Mouse (Mus musculus): ENCODE measurements around the gene Klhl36.

Klhl36 gene

DNA sequence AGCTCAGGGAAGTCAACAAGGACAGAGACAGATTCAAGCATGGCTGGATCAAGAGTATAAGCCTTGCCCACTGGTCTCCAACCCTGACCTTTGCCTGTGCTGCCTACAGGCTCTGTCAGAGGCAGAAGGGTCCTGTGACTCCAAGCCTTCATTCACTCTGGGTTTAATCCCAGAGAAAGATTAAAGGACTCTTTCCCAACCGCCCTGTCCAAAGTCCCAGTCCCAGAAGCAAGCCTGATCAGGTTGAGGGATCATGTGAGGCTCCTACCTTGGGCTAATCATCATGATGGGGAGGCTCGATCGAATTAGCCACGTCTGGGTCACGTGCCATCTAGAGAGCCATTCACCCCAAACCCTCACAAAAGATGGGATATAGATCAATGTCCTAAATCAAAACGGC, 27.4 kb upstream of the Klhl36 start:
- in situ Hi-C loops (cut with MboI, MseI): loop anchor here (10.0 kb wide), 1 partner anchor 1750 kb away; no protein-coding TSS in a partner anchor

GRCm38 (mm10) chr8:119835270-119835669, 26.8 kb upstream of the Klhl36 start:
- in situ Hi-C loops (cut with MboI, MseI): loop anchor here (10.0 kb wide), 1 partner anchor 1750 kb away; no protein-coding TSS in a partner anchor

GRCm38 (mm10) chr8:119836831-119837230, 25.2 kb upstream of the Klhl36 start:
- in situ Hi-C loops (cut with MboI, MseI): loop anchor here (10.0 kb wide), 1 partner anchor 1748 kb away; no protein-coding TSS in a partner anchor

DNA sequence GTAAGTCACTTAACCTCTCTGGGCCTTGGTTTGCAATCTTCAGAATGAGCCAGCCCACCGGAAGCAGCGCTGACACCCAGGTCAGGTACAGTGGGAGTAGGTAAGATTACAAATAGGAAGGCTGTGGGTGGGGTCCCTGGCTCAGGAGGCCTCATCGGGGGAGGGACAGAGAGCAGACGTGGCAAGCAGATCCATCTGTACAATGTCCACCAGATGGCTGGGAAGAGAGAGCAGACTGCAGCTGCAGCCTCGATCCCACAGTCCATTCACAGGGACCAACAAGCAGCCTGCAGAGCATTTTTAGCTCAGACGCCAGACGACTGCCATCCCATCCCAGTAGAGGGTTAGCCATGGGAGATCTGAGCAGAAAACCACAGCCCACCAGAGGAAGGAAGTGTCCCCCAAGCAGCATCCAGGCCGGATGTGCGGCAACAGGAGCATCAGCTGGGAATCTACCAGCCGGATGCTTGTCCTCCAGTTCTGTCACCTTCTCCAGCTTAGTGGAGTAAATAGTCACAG, 24.5 kb upstream of the Klhl36 start:
- in situ Hi-C loops (cut with MboI, MseI): loop anchor here (10.0 kb wide), 1 partner anchor 1747 kb away; no protein-coding TSS in a partner anchor

GRCm38 (mm10) chr8:119838100-119838982, 23.7 kb upstream of the Klhl36 start:
- in situ Hi-C loops (cut with MboI, MseI): loop anchor here (10.0 kb wide), 1 partner anchor 1746 kb away; no protein-coding TSS in a partner anchor

GRCm38 (mm10) chr8:119838983-119839340, 23.1 kb upstream of the Klhl36 start:
- in situ Hi-C loops (cut with MboI, MseI): loop anchor here (10.0 kb wide), 1 partner anchor 1746 kb away; no protein-coding TSS in a partner anchor

DNA sequence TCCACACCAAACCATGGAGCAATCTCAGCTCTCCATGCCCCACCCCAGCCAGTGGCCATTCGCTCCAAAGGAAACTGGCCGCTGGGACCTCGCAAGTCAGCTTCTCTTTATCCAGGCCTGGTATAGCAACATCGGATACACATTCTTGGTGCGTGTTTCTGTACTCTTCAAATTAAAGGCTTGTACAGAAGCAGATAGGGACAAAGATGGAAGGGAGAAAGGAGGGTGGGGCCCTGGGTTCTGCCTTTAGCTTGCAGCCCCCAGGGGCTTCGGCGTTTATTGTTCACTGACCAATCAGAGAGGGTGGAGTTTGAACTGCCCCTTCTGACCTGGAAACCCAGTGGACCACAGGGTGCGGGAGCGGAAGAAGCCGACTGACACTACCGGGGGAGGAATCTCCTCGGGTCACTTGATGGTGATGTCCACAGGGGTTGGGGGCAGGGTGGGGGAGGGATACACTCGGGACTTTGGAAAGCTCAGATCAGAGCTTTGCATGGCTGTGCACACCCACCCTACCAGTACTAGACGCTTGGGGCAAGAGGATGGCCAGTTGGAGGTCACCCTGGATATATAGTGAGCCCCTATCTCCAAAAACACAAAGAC, 22.5 kb upstream of the Klhl36 start:
- in situ Hi-C loops (cut with MboI, MseI): loop anchor here (5.0 to 10.0 kb wide), 2 partner anchors 57 to 1745 kb away; no protein-coding TSS in a partner anchor

DNA sequence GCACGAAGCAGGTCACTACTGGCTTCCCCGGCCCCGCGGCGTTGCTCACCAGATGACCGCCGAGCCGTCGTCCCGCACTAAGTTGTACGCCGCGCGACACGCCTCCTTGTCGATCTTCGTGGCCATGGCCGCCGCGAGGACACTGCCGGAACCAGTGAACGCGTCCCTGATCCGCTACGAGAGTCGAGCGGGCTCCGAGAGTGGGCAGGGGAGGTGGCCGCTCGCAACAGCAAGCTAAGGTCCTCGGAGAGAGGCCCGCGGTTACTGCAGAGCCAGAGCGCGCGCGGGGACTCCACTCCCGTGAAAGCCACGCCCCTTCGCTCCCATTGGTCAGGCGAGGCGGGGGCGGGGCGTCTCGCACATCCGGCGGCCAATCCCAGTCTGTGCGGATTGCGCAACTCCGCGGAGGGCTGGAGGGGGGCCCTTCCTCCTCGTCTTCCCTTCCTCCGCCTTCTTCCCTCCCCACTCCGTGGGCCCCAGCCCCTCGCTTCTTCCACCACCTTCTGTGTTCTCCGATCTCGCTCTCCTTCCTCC, 21.7 kb upstream of the Klhl36 start, which contains the start of gene Cotl1:
Gene Cotl1 (minus strand): TSS at position 270 of the 534 bp plus-strand sequence.
- in situ Hi-C loops (cut with MboI, MseI): loop anchor here (5.0 kb wide), 1 partner anchor 58 kb away; no protein-coding TSS in a partner anchor

DNA sequence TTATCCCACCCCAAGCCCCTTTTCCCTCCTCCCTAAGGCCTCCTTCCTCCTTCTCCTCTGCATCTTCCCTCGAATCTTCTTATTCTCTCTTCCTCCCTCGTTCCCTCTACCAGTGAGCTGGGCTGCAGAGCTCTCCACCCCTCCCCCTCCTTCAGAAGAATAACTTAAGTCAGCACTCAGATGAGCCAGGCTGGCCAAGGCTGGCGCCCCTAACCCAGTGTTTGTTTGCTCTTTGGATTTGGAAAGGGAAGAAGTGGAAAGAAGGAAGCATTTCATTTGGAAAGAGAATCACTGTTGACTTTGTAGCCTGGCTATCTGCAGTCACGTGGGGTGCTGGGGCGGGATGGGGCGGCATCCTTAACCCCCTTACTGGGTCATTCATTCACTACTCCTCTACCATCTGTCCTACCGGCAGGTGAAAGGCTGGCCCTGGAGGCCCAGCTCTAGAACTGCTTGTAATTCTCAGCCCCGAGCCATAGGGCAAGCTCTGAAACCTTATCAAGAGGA, 21.1 kb upstream of the Klhl36 start:
- in situ Hi-C loops (cut with MboI, MseI): loop anchor here (5.0 kb wide), 1 partner anchor 59 kb away; no protein-coding TSS in a partner anchor

DNA sequence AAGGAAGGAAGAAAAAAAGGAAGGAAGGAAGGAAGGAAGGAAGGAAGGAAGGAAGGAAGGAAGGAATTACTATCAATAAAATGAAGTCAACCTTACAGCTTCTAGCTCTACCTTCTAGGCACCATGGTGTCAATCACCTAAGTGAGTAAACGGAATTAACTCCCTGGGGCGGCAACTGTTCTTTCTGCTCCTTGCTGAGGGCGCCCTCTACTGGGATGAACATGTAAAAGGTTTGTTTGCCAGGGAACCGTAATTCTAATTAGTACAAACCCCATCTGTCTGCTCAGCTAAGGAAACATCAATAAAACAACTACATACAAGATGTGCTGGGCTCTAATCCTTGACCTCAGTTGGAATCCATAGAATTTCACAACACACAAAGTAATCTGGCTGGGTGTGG, 18.6 kb upstream of the Klhl36 start:
- in situ Hi-C loops (cut with MboI, MseI): loop anchor here (5.0 kb wide), 1 partner anchor 61 kb away; no protein-coding TSS in a partner anchor

DNA sequence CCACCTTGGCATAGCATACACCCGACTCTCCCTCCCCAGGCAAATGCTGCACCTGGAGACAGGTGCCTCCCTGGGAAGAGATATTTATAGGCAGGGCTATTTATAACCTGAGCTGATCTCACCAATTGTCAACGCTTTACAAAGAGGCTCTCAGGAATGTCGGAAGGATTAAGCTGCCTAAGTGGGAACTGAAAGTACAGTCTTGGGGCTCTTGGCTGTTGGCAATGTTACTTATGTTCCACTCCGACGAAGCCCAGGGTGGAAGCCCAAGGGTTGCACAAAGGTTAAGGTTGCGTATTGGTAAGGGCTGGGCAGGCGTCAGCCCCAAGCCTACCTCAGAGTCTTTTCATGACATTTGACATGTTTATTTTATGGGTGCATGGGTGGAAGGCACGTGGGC, 17.5 kb upstream of the Klhl36 start:
- in situ Hi-C loops (cut with MboI, MseI): loop anchor here (5.0 kb wide), 1 partner anchor 62 kb away; no protein-coding TSS in a partner anchor

DNA sequence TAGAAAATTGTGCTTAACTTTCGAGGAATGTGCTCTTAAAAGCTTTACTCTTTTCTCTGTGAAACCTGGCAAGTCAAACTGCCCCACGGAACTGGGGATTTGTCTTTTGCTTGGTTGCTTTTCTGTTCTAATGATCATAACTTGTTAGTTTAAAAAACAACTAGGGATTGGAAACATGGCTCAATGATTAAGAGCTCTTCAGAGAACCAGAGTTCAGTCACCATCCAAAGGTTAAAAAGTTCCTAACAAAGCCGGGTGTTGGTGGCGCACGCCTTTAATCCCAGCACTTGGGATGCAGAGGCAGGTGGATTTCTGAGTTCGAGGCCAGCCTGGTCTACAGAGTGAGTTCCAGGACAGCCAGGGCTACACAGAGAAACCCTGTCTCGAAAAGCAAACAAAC, 16.3 kb upstream of the Klhl36 start:
- in situ Hi-C loops (cut with MboI, MseI): loop anchor here (5.0 kb wide), 1 partner anchor 148 kb away; no protein-coding TSS in a partner anchor

GRCm38 (mm10) chr8:119847232-119847922, 14.7 kb upstream of the Klhl36 start:
- in situ Hi-C loops (cut with MboI, MseI): loop anchor here (5.0 kb wide), 1 partner anchor 150 kb away; no protein-coding TSS in a partner anchor

DNA sequence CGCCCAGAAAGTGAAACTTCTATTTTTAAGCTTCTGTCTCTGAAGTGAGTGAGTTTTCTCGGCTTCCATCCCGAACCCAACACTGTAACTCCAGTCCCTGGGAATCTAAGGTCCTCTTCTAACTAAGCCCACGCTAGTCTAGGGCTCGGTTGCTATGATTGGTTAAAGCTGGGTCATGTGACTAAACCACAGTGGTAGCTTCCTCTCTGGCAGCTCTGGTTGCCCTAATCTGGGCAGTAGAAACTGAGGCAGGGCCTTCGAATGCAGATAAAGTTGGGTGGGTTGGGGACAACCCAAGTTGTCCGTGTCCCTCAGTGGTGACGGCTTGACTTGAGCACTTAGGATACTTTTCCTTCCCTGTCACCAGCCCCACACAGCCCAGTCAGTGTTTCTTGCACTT, 8.5 kb upstream of the Klhl36 start:
- in situ Hi-C loops (cut with MboI, MseI): no loop called here

GRCm38 (mm10) chr8:119854035-119854434, 8.0 kb upstream of the Klhl36 start:
- in situ Hi-C loops (cut with MboI, MseI): no loop called here

DNA sequence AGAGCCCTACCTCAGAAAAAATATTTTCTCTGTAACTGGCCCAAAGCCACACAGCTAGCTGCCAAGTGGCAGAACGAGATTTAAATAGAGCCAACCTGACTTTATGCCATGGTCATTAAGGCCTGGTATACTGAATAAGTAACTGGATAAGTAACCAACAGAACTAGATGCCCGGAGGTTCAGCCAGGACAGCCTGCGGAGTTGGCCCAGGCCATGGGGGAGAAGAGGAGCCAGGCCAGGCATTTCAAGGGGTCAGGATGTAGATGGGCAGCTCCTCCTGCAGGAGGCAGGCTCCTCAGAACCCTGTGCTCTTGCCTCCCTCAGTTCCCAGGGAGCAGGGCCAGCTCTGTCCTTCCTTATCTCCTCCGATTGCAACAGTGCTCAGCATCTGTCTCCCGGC, 6.4 kb upstream of the Klhl36 start:
- in situ Hi-C loops (cut with MboI, MseI): no loop called here

DNA sequence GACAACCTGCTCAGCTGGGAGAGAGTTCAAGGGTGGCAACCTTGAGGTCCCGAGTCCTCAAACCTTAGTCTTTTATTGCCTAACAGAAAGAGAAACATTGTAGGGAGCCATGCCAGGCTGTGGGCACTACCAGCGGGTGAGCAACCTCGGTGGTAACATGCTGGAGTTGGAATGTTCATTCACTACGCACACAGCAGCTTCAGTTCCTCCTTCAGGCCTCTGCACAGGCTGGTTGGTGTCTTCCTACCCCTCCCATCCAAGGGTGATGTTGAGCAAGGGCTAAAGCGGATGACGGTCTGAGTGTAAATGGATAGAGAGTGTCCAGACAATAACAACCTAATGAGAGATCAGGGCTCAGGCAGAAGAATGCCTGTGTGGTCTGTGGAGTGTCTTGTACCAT, 4.3 kb upstream of the Klhl36 start:
- in situ Hi-C loops (cut with MboI, MseI): no loop called here

DNA sequence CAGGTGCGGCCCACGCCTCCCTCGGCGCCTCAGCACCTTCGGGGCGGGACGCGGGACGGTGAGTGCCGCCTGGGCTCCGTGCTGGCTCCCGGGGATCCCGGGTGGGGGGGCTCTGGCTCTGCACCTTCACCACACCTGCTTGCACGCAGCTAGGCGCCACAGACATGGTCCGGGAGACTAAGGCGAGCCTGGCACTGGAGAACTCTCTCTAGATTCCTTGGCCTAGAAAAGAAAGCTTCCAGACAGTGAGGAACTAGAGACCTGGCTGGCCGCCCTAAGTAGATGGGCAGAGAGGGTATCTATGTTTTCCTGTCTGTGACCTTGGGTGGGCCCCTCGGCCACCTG, 296 bp downstream of the Klhl36 start:
- in situ Hi-C loops (cut with MboI, MseI): no loop called here

- in situ Hi-C loops (cut with MboI, MseI): no loop called here
These were observed 683 bp downstream of the Klhl36 start for GRCm38 (mm10) chr8:119862749-119863148.

DNA sequence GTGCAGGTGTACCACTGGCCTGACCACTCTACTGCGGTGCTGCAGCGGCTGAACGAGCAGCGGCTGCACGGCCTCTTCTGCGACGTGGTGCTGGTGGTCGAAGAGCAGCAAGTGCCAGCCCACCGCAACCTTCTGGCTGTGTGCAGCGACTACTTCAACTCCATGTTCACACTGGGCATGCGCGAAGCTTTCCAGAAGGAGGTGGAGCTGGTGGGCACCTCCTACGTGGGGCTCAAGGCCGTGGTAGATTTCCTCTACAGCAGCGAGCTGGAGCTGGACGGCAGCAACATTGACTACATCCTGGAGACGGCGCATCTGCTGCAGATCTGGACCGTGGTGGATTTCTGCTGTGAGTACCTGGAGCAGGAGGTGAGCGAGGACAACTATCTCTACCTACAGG, 7.5 kb downstream of the Klhl36 start:
- in situ Hi-C loops (cut with MboI, MseI): no loop called here

DNA sequence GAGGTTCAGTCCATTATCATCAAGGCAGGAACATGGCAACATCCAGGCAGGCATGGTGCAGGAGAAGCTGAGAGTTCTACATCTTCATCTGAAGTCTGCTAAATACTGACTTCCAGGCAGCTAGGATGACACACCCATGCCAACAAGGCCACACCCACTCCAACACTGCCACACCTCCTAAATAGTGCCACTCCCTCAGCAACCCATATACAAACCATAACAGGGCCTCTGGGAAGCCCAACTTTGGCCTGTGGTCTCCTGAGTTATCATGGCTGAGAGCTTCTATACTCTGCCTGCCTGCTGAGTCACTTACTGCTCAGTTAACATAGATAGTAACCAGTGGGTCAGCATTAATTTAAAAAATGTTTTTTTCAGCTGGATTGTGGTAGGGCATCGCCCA, 11.1 kb downstream of the Klhl36 start:
- in situ Hi-C loops (cut with MboI, MseI): no loop called here

All from regulatory T cell (primary cell).